Mouse (Mus musculus) forebrain, embryonic 11.5 days (tissue): ENCODE measurements around the gene Mylpf. TPM values are rescaled to one million over a fixed set of nuclear protein-coding genes. Genes with fewer than 3 reads are reported as not detected.

ENCODE experiments used
- polyA plus RNA-seq: library from polyadenylated mRNA; unstranded; fragments of >200 nt; fragmentation: Nextera tagmentation; extraction: Ambion mirVana; gene quantifications from 2 replicates; pipeline ENCODE4 v1.2.1, GENCODE M21; 2014

Gene Mylpf
- polyA plus RNA-seq, 1 experiment from 2014 or later: 11.2 TPM

Other genes with a start within 250 kb of the Mylpf start
- 68.0 and 78.7 TPM in 2 replicates for gene Cdipt, start 233.0 kb upstream of the Mylpf start, polyA plus RNA-seq
- gene Cdiptos, start 232.8 kb upstream of the Mylpf start, polyA plus RNA-seq: 0.88 and 1.4 TPM in 2 replicates
- 3.9 and 4.4 TPM in 2 replicates for gene Mvp, start 194.3 kb upstream of the Mylpf start, polyA plus RNA-seq
- not detected in 2 replicates for gene Pagr1b, start 192.4 kb upstream of the Mylpf start, polyA plus RNA-seq
- gene Pagr1a, start 191.5 kb upstream of the Mylpf start, polyA plus RNA-seq: 60.5 and 72.4 TPM in 2 replicates
- 60.9 and 64.7 TPM in 2 replicates for gene Gm42742, start 187.8 kb upstream of the Mylpf start, polyA plus RNA-seq
- 9.6 and 10.3 TPM in 2 replicates for gene Prrt2, start 187.7 kb upstream of the Mylpf start, polyA plus RNA-seq
- 106 and 132 TPM in 2 replicates for gene Maz, start 181.9 kb upstream of the Mylpf start, polyA plus RNA-seq
- gene Kif22, start 166.4 kb upstream of the Mylpf start, polyA plus RNA-seq: 207 and 208 TPM in 2 replicates
- not detected in 2 replicates for gene Zg16, start 121.6 kb upstream of the Mylpf start, polyA plus RNA-seq
- 0.47 and 0.85 TPM in 2 replicates for gene AI467606, start 117.5 kb upstream of the Mylpf start, polyA plus RNA-seq
- 5.4 and 5.5 TPM in 2 replicates for gene Qprt, start 86.7 kb upstream of the Mylpf start, polyA plus RNA-seq
- 0.11 and 0.12 TPM in 2 replicates for gene Spn, start 71.1 kb upstream of the Mylpf start, polyA plus RNA-seq
- gene Cd2bp2, start 12.8 kb upstream of the Mylpf start, polyA plus RNA-seq: 96.5 and 104 TPM in 2 replicates
- 31.7 and 36.5 TPM in 2 replicates for gene Tbc1d10b, start 422 bp upstream of the Mylpf start, polyA plus RNA-seq
- gene Zfp553, start 24.2 kb downstream of the Mylpf start, polyA plus RNA-seq: 41.8 and 43.3 TPM in 2 replicates
- 32.8 and 36.6 TPM in 2 replicates for gene Sept1, start 24.2 kb downstream of the Mylpf start, polyA plus RNA-seq
- gene Zfp771, start 35.4 kb downstream of the Mylpf start, polyA plus RNA-seq: 53.8 and 62.5 TPM in 2 replicates
- gene Dctpp1, start 51.8 kb downstream of the Mylpf start, polyA plus RNA-seq: 265 and 279 TPM in 2 replicates
- 86.2 and 87.0 TPM in 2 replicates for gene Sephs2, start 65.2 kb downstream of the Mylpf start, polyA plus RNA-seq
- gene Itgal, start 87.4 kb downstream of the Mylpf start, polyA plus RNA-seq: 0.21 and 0.29 TPM in 2 replicates
- 5.3 and 5.5 TPM in 2 replicates for gene Zfp768, start 136.7 kb downstream of the Mylpf start, polyA plus RNA-seq
- 8.5 and 8.6 TPM in 2 replicates for gene Zfp747, start 167.2 kb downstream of the Mylpf start, polyA plus RNA-seq
- gene 9130019O22Rik, start 178.3 kb downstream of the Mylpf start, polyA plus RNA-seq: 5.0 and 5.3 TPM in 2 replicates
- gene E430018J23Rik, start 184.7 kb downstream of the Mylpf start, polyA plus RNA-seq: 5.9 and 6.8 TPM in 2 replicates
- gene Zfp764, start 197.9 kb downstream of the Mylpf start, polyA plus RNA-seq: 7.2 and 7.4 TPM in 2 replicates
- 35.4 and 35.7 TPM in 2 replicates for gene Zfp688, start 213.2 kb downstream of the Mylpf start, polyA plus RNA-seq
- 15.7 and 16.5 TPM in 2 replicates for gene Zfp689, start 240.3 kb downstream of the Mylpf start, polyA plus RNA-seq